Mouse (Mus musculus): ENCODE measurements at regions not wholly inside any gene's neighbourhood (a gene's known extent, or its start where the extent isn't known, plus 50 kb on each side); places are given as distances from the start of the nearest gene placed in this dataset.
A peak's percentile ranks its signal among the peaks of the same experiment; 100 is the strongest.

- DNase-seq (ENCODE audit: low spot score in 2 of 2), result no peak
These were observed 926.3 kb downstream of the 4930447A16Rik start for GRCm38 (mm10) chr15:38351701-38352100.

DNA sequence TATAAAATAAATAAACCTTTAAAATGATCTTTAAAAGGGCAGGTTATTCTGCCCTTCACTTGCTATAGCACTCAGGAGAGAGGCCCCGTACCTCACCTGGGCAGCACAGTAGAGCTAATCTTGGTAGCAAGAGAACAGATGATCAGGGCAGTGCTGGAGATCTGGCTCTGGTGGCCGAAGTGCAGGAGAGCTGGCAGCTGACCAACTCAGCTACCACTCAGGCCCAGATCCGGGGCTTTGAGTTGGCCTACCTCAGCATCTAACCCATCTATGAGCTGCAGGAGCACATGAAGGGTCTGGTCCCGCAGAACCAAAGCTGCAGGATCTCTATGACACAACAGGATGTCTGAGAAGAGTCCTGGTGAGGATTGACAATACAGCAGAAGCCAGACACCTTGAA, 928.0 kb downstream of the 4930447A16Rik start:
- no peak for DNase-seq (ENCODE audit: low spot score in 2 of 2)

DNA sequence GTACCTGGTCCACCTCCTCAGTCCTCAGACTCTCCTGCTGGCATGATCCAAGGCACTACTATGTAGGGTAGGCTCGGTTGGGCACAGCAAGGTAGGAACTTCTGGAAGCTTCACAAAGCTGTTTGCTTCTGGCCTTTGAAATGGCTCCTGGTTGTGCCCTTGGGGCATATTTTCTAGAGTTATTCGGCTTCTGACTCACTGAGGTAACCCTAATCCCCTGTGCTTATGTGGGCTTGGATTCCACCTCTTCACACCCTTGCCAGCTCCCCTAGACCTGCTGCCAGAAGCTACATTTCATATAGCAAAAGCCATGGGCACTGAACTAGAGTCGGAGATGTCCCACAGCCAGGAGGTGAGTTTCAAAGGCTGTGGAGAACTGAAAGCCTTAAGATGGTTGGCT, 933.7 kb downstream of the 4930447A16Rik start:
- no peak for DNase-seq (ENCODE audit: low spot score in 2 of 2)

DNA sequence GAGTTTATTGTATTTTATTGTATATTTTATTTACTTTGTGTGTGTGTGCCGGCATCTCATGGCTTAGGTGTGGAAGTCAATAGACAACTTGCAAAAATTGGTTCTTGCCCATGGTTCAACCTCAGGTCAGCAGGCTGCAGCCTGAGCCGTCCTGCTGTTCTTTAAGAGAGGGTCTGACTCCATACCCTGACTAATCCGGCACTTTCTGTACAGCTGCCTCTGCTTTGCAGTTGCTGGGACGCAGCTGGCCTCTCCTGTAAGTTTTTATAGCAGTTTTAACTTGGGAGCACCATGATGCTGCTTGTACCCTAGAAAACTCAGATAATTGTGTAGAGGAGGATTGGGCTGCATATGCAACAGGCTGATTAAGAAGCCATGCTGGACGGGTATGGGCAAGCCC, 938.2 kb downstream of the 4930447A16Rik start:
- DNase-seq (ENCODE audit: low spot score in 2 of 2), result no peak

GRCm38 (mm10) chr15:38364014-38364413, 938.7 kb downstream of the 4930447A16Rik start:
- DNase-seq (ENCODE audit: low spot score in 2 of 2), result no peak

DNA sequence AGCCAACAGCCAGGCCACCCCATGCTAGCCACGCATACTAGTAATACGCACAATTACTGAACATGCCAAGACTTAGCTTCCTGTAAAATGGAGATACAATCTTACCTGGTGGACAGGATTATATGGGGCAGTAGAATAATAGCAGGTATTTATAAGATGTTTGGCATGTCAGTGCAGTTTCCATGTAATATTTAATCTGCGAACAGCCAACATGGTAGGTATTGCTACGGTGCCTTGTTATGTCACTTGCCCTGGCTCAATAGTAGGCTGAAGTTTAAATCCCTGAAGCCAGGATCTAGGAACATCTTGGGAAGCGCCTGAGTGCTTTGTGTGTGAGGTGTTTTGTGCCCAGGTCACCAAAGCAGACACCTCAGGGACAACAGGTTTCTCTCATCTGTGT, 942.3 kb downstream of the 4930447A16Rik start:
- no peak for DNase-seq (ENCODE audit: low spot score in 2 of 2)

- no peak for DNase-seq (ENCODE audit: low spot score in 2 of 2)
These were observed 942.9 kb downstream of the 4930447A16Rik start for GRCm38 (mm10) chr15:38368291-38368690.

DNA sequence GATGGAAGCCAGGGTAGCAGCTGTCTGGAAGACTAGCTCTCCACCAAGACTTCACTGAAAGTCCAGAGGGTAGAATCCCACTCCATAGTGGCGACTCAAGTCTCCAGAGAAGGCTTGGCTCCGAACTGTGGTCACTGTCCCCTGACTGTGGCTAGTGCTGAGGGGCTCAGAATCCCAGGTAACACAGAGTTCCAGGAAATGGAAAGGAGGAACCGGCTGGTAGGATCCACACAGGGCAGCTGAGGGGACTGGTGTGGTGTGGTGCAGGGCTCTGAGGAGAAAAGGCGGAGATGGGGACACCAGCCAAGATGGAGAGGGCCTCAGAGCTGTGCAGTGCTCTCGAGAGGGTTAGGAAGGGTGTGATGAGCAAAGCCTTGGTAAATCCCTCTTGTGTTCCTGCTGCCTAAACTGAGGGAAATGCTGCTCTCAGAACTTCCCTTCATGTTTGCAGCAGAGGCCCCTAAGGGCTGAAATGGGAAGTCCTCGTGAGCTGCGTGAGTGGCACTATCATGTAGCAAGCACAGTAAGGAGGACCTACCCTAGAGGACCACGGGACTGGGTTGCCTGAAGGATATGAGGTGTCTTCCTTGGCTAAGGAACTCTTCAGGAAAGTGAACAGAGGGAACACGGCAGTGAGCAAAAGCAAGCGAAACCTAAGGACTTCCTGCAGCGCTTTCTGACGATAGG, 946.2 kb downstream of the 4930447A16Rik start:
- DNase-seq (ENCODE audit: low spot score in 2 of 2), result no peak

- DNase-seq (ENCODE audit: low spot score in 2 of 2), result peak in 1 of 2 experiments; percentile 39
These were observed 948.4 kb downstream of the 4930447A16Rik start for GRCm38 (mm10) chr15:38373797-38374196.

- DNase-seq (ENCODE audit: low spot score in 2 of 2), result no peak
These were observed 949.4 kb downstream of the 4930447A16Rik start for GRCm38 (mm10) chr15:38374786-38375185.

- no peak for DNase-seq (ENCODE audit: low spot score in 2 of 2)
These were observed 952.8 kb downstream of the 4930447A16Rik start for GRCm38 (mm10) chr15:38378106-38378505.

DNA sequence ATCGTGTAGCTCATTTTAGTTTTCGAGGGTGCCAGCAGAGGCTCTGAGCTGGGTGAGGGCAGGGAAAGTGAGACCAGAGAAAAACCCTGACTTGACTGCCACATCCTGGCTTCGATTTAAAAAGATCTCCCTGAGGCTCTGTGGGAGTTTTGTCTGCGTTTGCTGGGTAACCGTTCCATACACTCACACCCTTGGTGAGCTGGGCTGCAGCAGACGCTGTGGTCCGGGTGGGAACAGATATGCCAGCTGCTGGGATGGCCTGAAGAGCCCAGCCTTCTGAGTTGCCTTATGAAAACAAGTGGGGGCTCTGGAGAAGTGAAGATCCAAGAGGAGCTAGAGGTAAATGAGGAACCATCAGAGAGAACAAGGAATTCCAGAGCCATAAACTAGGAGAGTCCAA, 962.3 kb downstream of the 4930447A16Rik start:
- DNase-seq (ENCODE audit: low spot score in 2 of 2), result no peak

DNA sequence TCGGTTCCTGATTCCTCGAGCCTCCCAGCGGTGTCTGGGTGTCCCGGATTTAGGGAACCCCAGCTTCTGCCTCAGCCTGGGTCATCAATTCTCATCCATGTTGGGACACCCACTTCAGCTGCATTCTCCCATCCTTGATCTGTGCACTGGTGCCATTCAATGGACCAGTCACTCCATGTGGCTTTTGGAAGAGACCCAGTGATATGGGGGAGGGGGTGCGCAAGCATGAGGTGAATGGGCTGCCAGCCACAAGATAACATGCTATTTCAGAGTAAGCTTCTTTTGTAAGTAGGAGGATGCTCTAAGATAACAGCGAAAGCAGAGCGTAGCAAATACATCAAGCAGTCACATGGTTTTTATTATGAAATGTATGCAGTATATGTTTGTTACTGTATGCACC, 963.1 kb downstream of the 4930447A16Rik start:
- DNase-seq (ENCODE audit: low spot score in 2 of 2), result no peak

DNA sequence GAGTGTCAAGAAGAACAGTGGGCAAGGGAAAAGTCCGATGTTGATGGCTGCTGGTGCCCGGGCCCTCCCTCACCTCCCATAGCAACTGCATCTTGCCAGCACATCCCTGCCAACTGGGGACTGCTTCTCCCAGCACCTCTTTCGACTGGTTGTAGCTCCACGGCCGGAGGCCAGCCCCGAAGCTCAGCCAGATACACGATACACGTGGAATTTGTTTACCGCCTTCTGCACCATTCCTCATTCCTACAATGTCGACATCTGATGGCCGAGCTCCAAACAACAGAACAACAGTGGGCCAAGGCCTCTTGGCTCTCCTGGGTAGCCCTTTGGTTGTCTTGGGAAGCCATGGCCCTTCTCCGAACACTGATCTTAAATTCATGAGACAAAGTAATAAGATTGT, 965.1 kb downstream of the 4930447A16Rik start:
- no peak for DNase-seq (ENCODE audit: low spot score in 2 of 2)

DNA sequence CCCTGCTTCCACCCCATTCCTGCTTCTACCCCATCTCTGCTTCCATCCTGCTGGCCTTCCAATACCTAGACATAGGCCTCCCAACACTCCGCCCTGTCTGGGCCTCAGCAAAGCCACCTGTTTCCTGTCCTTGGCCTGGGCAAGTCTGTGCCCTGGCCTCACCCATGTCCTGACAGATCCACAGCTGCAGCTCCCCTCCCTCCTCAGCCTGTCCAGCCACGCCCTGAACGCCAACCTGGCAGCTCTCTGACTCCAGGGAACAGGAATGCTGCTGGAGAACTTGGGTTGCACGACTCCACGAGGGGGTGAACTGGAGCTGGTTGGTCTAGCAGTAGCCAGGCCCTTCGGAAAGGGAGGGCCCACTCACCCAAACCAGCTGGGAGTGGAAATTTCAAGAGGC, 966.1 kb downstream of the 4930447A16Rik start:
- no peak for DNase-seq (ENCODE audit: low spot score in 2 of 2)

GRCm38 (mm10) chr15:38391860-38392259, 966.5 kb downstream of the 4930447A16Rik start:
- DNase-seq (ENCODE audit: low spot score in 2 of 2), result no peak

GRCm38 (mm10) chr15:38392441-38393149, 967.2 kb downstream of the 4930447A16Rik start:
- no peak for DNase-seq (ENCODE audit: low spot score in 2 of 2)

- DNase-seq (ENCODE audit: low spot score in 2 of 2), result no peak
These were observed 973.5 kb downstream of the 4930447A16Rik start for GRCm38 (mm10) chr15:38398852-38399251.

- DNase-seq (ENCODE audit: low spot score in 2 of 2), result no peak
These were observed 977.4 kb downstream of the 4930447A16Rik start for GRCm38 (mm10) chr15:38402762-38403161.

DNA sequence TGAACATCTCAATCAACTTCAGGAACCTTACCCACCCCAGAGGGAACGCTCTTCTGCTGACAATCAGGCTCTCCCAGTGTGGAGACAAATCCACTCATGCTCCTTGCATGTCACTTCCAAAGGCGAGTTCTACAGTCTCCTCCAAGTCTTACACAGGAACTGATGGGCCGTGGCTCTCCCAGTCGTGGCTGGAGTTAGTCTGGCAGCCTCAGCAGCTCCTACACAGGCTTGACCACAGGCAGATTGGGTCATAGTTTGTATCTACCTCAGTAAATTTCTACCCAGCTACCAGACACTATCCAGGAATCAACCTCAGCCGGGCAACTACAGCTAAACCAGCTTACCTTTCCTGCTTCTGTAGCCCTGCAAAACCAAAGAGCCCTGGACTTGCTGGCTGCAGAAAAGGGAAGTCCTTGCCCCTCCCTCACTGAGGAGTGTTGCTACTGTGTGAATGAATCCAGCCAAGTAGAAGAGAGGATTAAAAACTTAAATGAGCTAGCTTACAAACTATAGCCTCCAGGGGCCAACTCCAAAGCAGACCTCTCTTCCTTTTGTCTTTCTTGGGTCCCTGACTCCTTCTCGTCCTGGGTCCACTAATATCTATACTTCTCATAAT, 978.5 kb downstream of the 4930447A16Rik start:
- DNase-seq (ENCODE audit: low spot score in 2 of 2), result no peak

GRCm38 (mm10) chr15:38406114-38406960, 981.0 kb downstream of the 4930447A16Rik start:
- DNase-seq (ENCODE audit: low spot score in 2 of 2), result peak in 1 of 2 experiments; percentile 40

- DNase-seq (ENCODE audit: low spot score in 2 of 2), result peak in 1 of 2 experiments; percentile 44
These were observed 982.1 kb downstream of the 4930447A16Rik start for GRCm38 (mm10) chr15:38407476-38407875.
